Mouse (Mus musculus): ENCODE data around the gene Ccnyl1.

Ccnyl1 gene

DNA sequence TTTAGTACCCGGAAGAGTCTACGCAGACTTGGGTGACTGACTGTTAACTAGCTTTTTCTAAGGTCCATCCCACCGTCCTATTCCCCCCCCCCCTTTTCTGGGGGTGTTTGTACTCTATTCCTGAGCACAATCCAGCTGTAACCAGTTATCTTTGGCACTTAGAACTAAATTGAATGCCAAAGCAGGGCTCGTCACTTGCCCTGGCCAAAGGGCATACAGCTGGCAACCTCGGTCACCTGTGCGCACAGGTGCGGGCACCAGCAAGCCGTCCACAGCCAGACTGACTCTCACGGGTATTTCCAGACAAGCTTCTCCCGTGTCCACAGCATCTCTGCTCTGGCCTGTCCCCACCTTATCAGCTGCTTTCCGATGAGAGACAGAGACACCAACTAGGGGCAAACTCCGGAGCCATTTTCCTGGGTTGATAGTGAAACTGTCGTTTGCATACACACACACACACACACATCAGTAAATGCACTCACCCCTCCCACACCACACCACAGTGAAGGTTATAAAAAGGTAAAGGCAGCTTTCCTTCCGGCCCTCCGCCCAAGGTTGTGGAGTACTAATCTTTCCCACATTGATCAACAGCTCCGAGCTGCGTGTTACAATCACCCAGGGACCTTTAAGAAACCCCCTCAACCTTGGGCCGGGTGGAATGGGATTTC lies 52.6 kb downstream of the Ccnyl1 start:
- no peak for DNase-seq

- DNase-seq, result no peak
Measured at GRCm38 (mm10) chr1:64744616-64745015, 54.4 kb downstream of the Ccnyl1 start.

- no peak for DNase-seq
Measured at GRCm38 (mm10) chr1:64753109-64753508, 62.9 kb downstream of the Ccnyl1 start.

- no peak for DNase-seq
Measured at GRCm38 (mm10) chr1:64753668-64754067, 63.4 kb downstream of the Ccnyl1 start.

DNA sequence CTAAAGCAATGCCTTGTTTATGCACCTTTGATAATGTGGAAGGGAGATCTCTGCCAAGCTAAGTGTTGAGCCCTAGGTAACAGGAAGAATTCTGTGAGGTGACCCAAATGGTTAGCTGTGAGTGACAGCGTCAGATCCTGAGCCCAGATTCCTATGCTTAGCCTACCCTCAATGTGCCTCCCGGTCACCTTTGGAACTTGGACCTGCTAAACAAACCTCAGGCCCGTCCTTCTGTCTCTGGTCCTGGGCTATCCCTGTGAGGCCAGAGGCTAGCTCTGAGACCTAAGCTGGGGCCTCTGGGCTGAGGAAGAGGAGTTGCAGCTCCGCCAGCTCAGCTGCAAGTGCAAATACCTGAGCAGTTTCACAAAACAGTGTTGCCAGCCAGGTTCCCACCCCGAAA lies 64.4 kb downstream of the Ccnyl1 start:
- DNase-seq, result no peak

GRCm38 (mm10) chr1:64755971-64756639 lies 65.8 kb downstream of the Ccnyl1 start:
- DNase-seq, result no peak

DNA sequence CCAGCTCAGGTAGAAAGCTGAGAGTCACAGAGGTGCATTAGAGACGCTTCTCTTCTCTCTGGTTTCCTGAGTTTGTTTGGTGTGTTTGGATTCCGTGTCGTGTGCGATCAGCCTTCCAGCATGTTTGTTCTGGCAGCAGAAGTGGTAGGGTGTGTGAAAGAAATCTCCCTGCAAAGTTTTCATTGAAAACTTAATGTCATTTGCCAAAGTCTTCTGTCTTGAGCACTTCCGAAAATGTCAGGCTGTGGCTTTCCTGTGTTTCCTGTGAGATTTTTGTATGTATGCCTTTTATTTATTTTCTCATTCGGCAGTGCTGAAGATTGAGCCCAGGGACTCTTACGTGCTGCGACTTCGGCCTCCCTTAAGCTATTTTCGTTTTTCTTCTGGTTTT lies 66.4 kb downstream of the Ccnyl1 start:
- DNase-seq, result no peak

DNA sequence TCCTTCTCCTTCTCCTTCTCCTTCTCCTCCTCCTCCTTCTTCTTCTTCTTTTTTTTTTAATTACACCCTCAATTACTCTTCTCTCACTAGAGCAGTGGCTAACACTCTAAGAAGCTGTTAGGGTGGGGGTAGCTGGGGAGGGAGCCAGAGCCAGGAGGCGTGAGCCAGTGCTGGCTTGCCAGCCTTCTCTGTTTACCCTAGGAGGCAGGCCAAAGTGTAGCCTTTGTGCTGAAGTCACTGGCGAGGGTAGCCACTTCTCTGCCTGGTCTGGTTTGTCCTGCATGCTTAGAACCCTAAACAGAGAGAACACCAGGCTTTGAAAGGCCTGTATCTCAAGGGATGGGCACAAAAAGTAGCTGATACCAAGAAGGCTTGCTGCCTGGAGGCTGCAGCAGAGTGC lies 67.0 kb downstream of the Ccnyl1 start:
- DNase-seq, result no peak

- no peak for DNase-seq
Measured at GRCm38 (mm10) chr1:64757766-64758165, 67.5 kb downstream of the Ccnyl1 start.

- no peak for DNase-seq
Measured at GRCm38 (mm10) chr1:64761646-64762045, 71.4 kb downstream of the Ccnyl1 start.

GRCm38 (mm10) chr1:64770169-64770568 lies 79.9 kb downstream of the Ccnyl1 start:
- DNase-seq, result no peak

DNA sequence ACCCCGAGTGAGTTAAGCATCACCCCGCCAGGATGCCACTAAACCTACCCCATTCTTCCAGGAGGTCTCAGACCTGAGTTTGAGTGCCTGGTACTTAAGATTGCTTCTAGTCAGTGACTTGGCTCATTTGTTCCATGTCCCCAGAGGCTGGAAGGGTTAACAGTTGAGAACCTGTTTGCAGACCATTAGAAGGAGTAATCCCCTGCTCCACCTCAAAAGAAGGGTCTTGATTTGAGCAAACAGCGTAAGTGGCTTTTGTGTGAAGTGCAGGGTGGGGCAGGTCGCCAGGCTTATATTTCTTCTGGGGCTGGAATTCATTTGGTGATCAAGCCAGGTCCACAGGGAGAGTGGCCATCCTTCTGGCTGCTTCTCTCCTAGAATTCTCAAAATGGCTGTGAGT lies 83.0 kb downstream of the Ccnyl1 start:
- DNase-seq, result no peak
